Mouse (Mus musculus): ENCODE measurements at regions not wholly inside any gene's neighbourhood (a gene's known extent, or its start where the extent isn't known, plus 50 kb on each side); places are given as distances from the start of the nearest gene placed in this dataset.

DNA sequence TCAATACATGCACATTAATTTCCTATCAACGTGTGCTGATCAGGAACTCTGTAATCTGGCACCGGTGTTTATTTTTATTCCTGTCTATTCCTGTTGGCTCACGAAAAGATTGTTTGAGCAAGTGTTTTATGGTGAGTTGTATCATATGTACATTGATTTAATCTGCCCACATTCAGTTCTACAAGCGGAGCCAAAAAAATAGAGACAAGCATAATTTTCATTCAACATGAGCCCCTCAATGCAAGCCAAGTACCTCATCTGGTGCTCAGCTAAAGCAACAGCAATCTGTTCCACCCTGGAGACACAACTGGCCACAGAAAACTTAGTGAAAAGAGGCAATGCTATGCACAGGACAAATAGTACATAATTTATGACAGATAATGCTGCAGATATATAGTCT is 147.6 kb downstream of the Fam84b start:
- TF ChIP-seq POLR2A (IDR thresholded peaks at IDR 0.05; ENCODE audit: borderline replicate concordance, control insufficient read depth, low read depth, low read length) (no peak), CTCF (IDR thresholded peaks at IDR 0.05; ENCODE audit: control insufficient read depth, insufficient read depth, low read length) (no peak)

All from bone marrow, adult 2 months (tissue).